Mouse (Mus musculus) testis, adult 10 weeks (tissue): ENCODE results near the gene Gm11034. TPM values are rescaled to one million over a fixed set of nuclear protein-coding genes. Genes with fewer than 3 reads are reported as not detected.

ENCODE experiments used
- polyA plus RNA-seq: library from polyadenylated mRNA; stranded (reverse); fragments of 350-450 nt; fragmentation: Illumina TruSeq; extraction: RNeasy Lipid Tissue Mini Kit (QIAGEN cat#74804); gene quantifications from one replicate; pipeline ENCODE4 v1.2.3, GENCODE M21; 2014; ENCODE audit warnings: low read depth, low replicate concordance

Gm11034 gene
- not detected for polyA plus RNA-seq

DNA sequence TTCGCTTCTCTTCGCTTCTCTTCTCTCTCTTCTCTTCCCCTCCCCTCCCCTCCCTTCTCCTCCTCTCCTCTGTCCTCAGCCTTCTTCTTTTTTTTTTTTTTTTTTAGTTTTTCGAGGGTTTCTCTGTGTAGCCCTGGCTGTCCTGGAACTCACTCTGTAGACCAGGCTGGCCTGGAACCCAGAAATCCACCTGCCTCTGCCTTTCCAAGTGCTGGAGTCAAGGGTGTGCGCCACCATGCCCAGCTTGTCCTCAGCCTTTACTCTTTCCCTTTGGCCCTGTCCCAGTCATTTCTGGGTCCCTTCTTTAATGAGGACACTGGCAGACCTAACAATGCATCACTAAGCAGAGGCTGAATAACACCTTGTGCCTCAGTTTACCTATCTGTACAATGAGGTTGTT lies at the start of gene Gm11034:
Gene Gm11034 (minus strand): TSS at position 101 of the 400 bp plus-strand sequence.

DNA sequence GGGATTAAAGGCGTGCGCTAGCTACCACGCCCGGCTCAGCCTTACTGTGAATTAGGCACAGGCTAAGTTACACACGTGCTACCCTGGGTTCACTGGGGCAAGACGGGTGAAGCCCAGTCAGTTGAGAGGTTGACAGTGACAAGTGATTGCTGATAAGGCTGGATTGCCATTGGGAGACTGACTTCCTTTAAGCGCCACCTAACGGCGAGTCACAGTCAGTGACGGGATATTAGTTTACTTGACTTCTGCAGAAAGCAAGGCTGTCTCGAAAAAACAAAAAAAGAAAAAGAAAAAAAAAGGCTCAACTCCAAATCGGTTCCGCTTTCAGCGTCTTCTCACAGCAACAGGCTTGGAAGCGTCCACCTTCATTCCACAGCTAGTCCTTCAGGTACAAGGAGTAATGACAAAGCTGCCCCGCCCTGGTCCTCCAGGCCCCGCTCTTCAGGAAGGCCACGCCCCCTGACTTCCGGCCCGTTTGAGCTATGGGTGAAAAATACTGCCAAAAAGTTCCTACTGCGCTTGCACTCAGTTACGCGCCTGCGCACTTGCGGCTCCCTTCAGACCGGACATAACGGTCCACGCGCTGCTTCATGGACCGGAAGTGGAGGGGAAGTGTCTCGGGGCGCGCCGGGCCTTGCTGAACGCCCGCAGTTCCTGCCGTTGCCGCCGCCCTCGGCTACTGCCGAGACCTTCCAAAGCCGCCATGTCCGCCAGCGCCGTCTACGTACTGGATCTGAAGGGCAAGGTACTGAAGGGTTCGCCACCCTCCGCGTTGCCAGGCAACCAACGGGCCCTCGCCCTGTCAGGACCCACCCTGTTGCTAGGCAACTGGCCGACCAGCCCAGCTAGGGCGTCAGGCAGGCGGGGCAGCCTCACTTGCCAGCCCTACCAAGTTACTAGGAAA lies 26.3 kb upstream of the Gm11034 start, which contains the start of gene Ap1m1:
Gene Ap1m1 (plus strand): TSS at position 520 of the 904 bp plus-strand sequence.

DNA sequence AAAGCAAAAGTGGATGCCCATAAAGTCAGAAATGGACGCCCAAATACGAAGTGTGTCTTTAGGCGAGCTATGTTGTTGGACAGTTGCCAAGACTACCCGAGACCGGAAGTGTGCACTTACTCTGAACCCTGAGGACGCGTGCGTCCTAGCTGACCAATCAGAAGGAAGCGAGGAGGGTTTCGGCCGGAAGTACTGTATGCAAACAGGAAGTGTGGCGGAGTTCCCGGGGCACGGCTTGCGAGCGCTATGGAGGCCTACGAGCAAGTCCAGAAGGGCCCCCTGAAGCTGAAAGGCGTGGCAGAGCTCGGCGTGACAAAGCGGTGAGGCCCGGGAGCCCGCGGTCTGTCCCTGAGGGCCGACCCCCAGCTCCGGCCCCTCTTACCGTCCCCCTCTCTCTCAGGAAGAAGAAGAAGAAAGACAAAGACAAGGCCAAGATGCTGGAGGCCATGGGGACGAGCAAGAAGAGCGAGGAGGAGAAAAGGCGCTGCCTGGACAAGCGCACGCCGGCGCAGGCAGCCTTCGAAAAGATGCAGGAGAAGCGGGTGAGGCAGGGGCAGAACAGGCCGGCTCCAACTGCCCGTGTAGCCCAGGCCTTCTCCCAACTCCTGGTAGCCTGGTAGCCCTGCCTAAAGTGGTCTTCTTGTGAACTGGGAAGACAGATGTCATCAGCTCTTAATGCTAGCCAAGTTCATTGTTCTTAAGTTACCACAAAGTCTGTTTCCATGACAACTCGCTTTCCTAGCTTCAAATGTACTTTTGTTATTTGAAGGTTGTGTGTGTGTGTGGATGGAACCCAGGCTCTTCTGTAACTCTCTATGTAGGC lies 6.3 kb upstream of the Gm11034 start, which contains the start of gene Fam32a:
Gene Fam32a (plus strand): TSS at position 190 of the 823 bp plus-strand sequence.

DNA sequence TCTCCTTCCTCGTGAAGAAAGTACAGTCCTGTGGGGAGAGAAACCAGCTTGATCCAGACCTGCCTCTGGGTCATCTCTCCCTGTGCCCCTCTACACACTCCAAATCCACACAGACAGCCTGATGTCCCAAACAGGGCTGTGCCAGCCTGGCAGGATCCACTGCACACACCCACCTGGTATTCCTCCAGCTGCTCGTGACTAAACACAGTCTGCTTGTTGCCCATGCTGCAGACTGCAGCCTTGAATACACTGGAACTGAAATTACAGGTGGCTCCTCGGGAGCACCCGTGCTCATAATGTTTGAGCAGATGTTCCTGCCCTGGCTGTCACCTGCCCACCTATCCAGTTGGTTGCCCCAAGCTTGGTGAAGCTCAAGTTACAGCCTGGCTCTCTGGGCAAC lies 685 bp downstream of the Gm11034 start, which contains the start of gene Cib3:
Gene Cib3 (minus strand): TSS at position 87 of the 400 bp plus-strand sequence.

DNA sequence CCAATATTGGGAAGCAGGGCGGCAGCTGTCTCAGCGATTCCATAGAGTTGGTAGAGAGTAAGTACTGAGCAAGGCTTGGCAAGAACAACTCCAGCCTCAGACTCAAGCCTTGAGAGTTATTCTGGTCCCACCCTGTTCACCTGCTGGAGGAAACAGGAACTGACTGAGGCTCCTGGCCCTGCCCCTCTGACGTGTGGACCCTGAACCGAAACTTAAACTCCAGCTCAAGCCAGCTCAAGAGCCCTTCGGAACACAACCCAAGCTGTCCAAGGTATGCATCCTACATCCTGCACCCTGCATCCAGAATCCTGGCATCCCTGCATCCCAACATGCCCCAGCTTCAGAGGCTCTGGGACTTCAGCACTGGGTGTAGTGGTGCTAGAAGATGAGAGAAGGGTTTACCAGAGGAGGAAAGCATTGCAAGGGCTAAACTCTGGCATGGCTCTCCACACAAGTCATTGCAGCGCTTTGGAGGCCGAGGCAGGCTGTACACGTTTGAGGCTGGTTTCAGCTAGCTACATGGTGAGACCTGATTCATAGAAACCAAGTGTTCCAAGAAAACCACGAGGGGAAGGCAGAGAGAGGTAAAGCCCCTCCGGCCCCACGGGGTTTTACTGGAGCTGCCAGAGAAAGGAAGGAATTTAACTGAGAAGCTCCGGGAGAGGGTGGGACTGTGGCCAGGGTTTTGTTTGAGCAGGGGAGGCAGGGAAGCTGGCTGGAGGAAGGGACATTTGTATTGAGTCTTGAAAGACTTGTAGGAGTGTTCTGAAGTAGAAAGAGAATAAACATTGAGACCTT lies 23.8 kb downstream of the Gm11034 start, which contains the start of gene Hsh2d:
Gene Hsh2d (plus strand): TSS at position 222 of the 798 bp plus-strand sequence.

Other genes starting within 250 kb of the Gm11034 start
- not detected for gene Cyp4f18, start 204.0 kb downstream of the Gm11034 start, polyA plus RNA-seq
- gene Olfr372, start 172.4 kb downstream of the Gm11034 start, polyA plus RNA-seq = not detected
- not detected for gene Olfr373, start 130.5 kb downstream of the Gm11034 start, polyA plus RNA-seq
- not detected for gene Olfr374, start 106.6 kb downstream of the Gm11034 start, polyA plus RNA-seq
- gene Tpm4, start 78.7 kb downstream of the Gm11034 start, polyA plus RNA-seq = 24.6 TPM
- gene Rab8a, start 52.4 kb downstream of the Gm11034 start, polyA plus RNA-seq = 36.1 TPM
- 0.29 TPM for gene Hsh2d, start 24.0 kb downstream of the Gm11034 start, polyA plus RNA-seq
- 0.31 TPM for gene Cib3, start 799 bp downstream of the Gm11034 start, polyA plus RNA-seq
- 10.3 TPM for gene Fam32a, start 6.1 kb upstream of the Gm11034 start, polyA plus RNA-seq
- 90.0 TPM for gene Ap1m1, start 26.4 kb upstream of the Gm11034 start, polyA plus RNA-seq
- gene Gm10282, start 91.6 kb upstream of the Gm11034 start, polyA plus RNA-seq = 0.81 TPM
- 5.9 TPM for gene Klf2, start 105.4 kb upstream of the Gm11034 start, polyA plus RNA-seq
- 11.7 TPM for gene Eps15l1, start 207.8 kb upstream of the Gm11034 start, polyA plus RNA-seq
- 92.0 TPM for gene Calr3, start 230.2 kb upstream of the Gm11034 start, polyA plus RNA-seq
- 8.8 TPM for gene 1700030K09Rik, start 230.2 kb upstream of the Gm11034 start, polyA plus RNA-seq